Mouse (Mus musculus): Measurements from ENCODE around the gene Mrpl23. TPM values are rescaled to one million over a fixed set of nuclear protein-coding genes. Genes with fewer than 3 reads are reported as not detected.

Mrpl23 gene
- polyA plus RNA-seq (2021; fragmentation: Nextera tagmentation): 30.3 and 54.8 TPM in 2 replicates
- long read RNA-seq, experiment 1, transcript Mrpl23-201 (5 exons, 692 nt): major isoform, 14 of 16 reads
- long read RNA-seq, experiment 1, partial matches to known transcripts: 0 of 16 reads
- long read RNA-seq, experiment 1, other reads (novel, unspliced or antisense): 2 of 16 reads
- long read RNA-seq, experiment 2, transcript Mrpl23-201 (5 exons, 692 nt): major isoform, 64 of 73 reads
- long read RNA-seq, experiment 2, partial matches to known transcripts: 3 of 73 reads
- long read RNA-seq, experiment 2, other reads (novel, unspliced or antisense): 6 of 73 reads

GRCm38 (mm10) chr7:142532671-142533058, at the start of gene Mrpl23:
TSS of gene Mrpl23 (plus strand) at chr7:142532686.

GRCm38 (mm10) chr7:142498575-142498974, 33.9 kb upstream of the Mrpl23 start, which contains the start of gene Tnnt3:
TSS of gene Tnnt3 (plus strand) at chr7:142498836.

Other genes starting within 250 kb of the Mrpl23 start
- not detected in 2 replicates for gene Krtap5-1, start 235.6 kb upstream of the Mrpl23 start, polyA plus RNA-seq (2021; fragmentation: Nextera tagmentation)
- not detected in 2 replicates for gene Krtap5-4, start 229.1 kb upstream of the Mrpl23 start, polyA plus RNA-seq (2021; fragmentation: Nextera tagmentation)
- gene Ifitm10, start 158.9 kb upstream of the Mrpl23 start, polyA plus RNA-seq (2021; fragmentation: Nextera tagmentation): 30.4 and 46.7 TPM in 2 replicates
- gene Gm49369, start 150.0 kb upstream of the Mrpl23 start, polyA plus RNA-seq (2021; fragmentation: Nextera tagmentation): not detected in 2 replicates
- 400 and 569 TPM in 2 replicates for gene Ctsd, start 144.6 kb upstream of the Mrpl23 start, polyA plus RNA-seq (2021; fragmentation: Nextera tagmentation)
- gene Syt8, start 97.8 kb upstream of the Mrpl23 start, polyA plus RNA-seq (2021; fragmentation: Nextera tagmentation): not detected in 2 replicates
- gene Tnni2, start 90.9 kb upstream of the Mrpl23 start, polyA plus RNA-seq (2021; fragmentation: Nextera tagmentation): 0.99 and 1.4 TPM in 2 replicates
- gene Lsp1, start 71.9 kb upstream of the Mrpl23 start, polyA plus RNA-seq (2021; fragmentation: Nextera tagmentation): 3.4 and 4.0 TPM in 2 replicates
- gene Tnnt3, start 33.9 kb upstream of the Mrpl23 start, polyA plus RNA-seq (2021; fragmentation: Nextera tagmentation): 0.30 TPM in 1 of 2 replicates, not detected in the other
- gene Igf2, start 134.1 kb downstream of the Mrpl23 start, polyA plus RNA-seq (2021; fragmentation: Nextera tagmentation): 5.7 and 16.9 TPM in 2 replicates
- gene Gm49394, start 137.3 kb downstream of the Mrpl23 start, polyA plus RNA-seq (2021; fragmentation: Nextera tagmentation): 0.03 TPM in 1 of 2 replicates, not detected in the other
- gene Ins2, start 210.7 kb downstream of the Mrpl23 start, polyA plus RNA-seq (2021; fragmentation: Nextera tagmentation): not detected in 2 replicates